Mouse (Mus musculus): ENCODE data around the gene Fbn1.

- TF ChIP-seq CTCF (conservative IDR thresholded peaks at IDR 0.05 in 1 of 2, IDR thresholded peaks at IDR 0.05 in 1 of 2; ENCODE audit: low read depth in 2 of 2, low read length in 2 of 2) = no peak
- no peak for TF ChIP-seq ETS1 (conservative IDR thresholded peaks at IDR 0.05; ENCODE audit: low read depth, low read length)
- no peak for TF ChIP-seq MAZ (IDR thresholded peaks at IDR 0.05; ENCODE audit: low read depth, low read length)
- no peak for TF ChIP-seq E2F4 (IDR thresholded peaks at IDR 0.05; ENCODE audit: insufficient replicate concordance, low read depth, low read length)
- no peak for TF ChIP-seq POLR2A (IDR thresholded peaks at IDR 0.05; ENCODE audit: low read depth, low read length)
- TF ChIP-seq JUND (conservative IDR thresholded peaks at IDR 0.05; ENCODE audit: low read depth, low read length) = no peak
- no peak for TF ChIP-seq MAX (IDR thresholded peaks at IDR 0.05; ENCODE audit: low read length)
- no peak for TF ChIP-seq MXI1 (IDR thresholded peaks at IDR 0.05; ENCODE audit: low read depth, low read length)
- TF ChIP-seq USF1 (IDR thresholded peaks at IDR 0.05; ENCODE audit: low read depth, low read length) = no peak
- TF ChIP-seq HCFC1 (IDR thresholded peaks at IDR 0.05; ENCODE audit: low read depth, low read length) = no peak
- TF ChIP-seq CHD2 (IDR thresholded peaks at IDR 0.05; ENCODE audit: low read length) = no peak
- no peak for TF ChIP-seq ELF1 (IDR thresholded peaks at IDR 0.05; ENCODE audit: low read depth, low read length)
- TF ChIP-seq UBTF (IDR thresholded peaks at IDR 0.05; ENCODE audit: low read depth, low read length) = no peak
- TF ChIP-seq SIN3A (IDR thresholded peaks at IDR 0.05; ENCODE audit: low read length) = no peak
These were observed 177.3 kb downstream of the Fbn1 start for GRCm38 (mm10) chr2:125330506-125330905.
